Mouse (Mus musculus) embryonic facial prominence, embryonic 14.5 days (tissue): ENCODE measurements around the gene Clec4e. TPM values are rescaled to one million over a fixed set of nuclear protein-coding genes. Genes with fewer than 3 reads are reported as not detected.
"Not testable (repeated sequence)": the region's sequence is repeated elsewhere in the genome, so short reads cannot be mapped to it uniquely, and the experiment has no call there.

Experiments used
- ATAC-seq: fragments of 200-750 bp; cut with Nextera tagmentation; 2 replicates; pipeline ENCODE4 v1.8.0; 2017; ENCODE audit warnings: low read depth, moderate number of reproducible peaks, moderate TSS enrichment
- DNase-seq: peaks from one replicate; pipeline ENCODE4 v3.0.0-alpha.2; 2015; ENCODE audit warnings: low spot score
- H3K27ac ChIP-seq: fragments of 300-500 bp; sonication (generic); replicated peaks from 2 replicates; pipeline ENCODE4 v1.5.1; 2014; ENCODE audit warnings: low read depth, mild to moderate bottlenecking, low read length, moderate library complexity
- H3K27me3 ChIP-seq: fragments of 300-500 bp; sonication (generic); replicated peaks from 2 replicates; pipeline ENCODE4 v1.6.1; 2014; ENCODE audit warnings: low read length; ENCODE audit not compliant: control insufficient read depth, insufficient read depth
- H3K36me3 ChIP-seq: fragments of 300-500 bp; sonication (generic); 2 replicates; pipeline ENCODE4 v1.6.1; 2014; ENCODE audit warnings: low read length, mixed read lengths; ENCODE audit not compliant: control insufficient read depth, insufficient read depth
- H3K4me1 ChIP-seq: fragments of 300-500 bp; sonication (generic); 2 replicates; pipeline ENCODE4 v1.6.1; 2014; ENCODE audit warnings: antibody characterized with exemption, low read length; ENCODE audit not compliant: control insufficient read depth, insufficient read depth
- H3K4me2 ChIP-seq: fragments of 300-500 bp; sonication (generic); 2 replicates; pipeline ENCODE4 v1.6.1; 2014; ENCODE audit warnings: low read depth, mild to moderate bottlenecking, low read length, moderate library complexity, mixed read lengths
- H3K4me3 ChIP-seq: fragments of 300-500 bp; sonication (generic); 2 replicates; pipeline ENCODE4 v1.5.1; 2014; ENCODE audit warnings: low read depth, mild to moderate bottlenecking, low read length
- H3K9ac ChIP-seq: fragments of 300-500 bp; sonication (generic); 2 replicates; pipeline ENCODE4 v1.6.1; 2014; ENCODE audit warnings: low read depth, mild to moderate bottlenecking, low read length, moderate library complexity, mixed read lengths
- H3K9me3 ChIP-seq: fragments of 300-500 bp; sonication (generic); 2 replicates; pipeline ENCODE4 v1.6.1; 2016; ENCODE audit warnings: low read length; ENCODE audit not compliant: control insufficient read depth
- WGBS: fragments of 180-500 bp; shearing (Covaris S2); extraction: QIAGEN DNeasy Blood & Tissue Kit; methylation state at CpG from one replicate; pipeline ENCODE4 v1.1.7; 2014; 5-methylcytosine and 5-hydroxymethylcytosine counted together
- polyA plus RNA-seq: library from polyadenylated mRNA; unstranded; fragments of >200 nt; fragmentation: Nextera tagmentation; extraction: Ambion mirVana; gene quantifications from 2 replicates; pipeline ENCODE4 v1.2.1, GENCODE M21; 2014

Gene Clec4e
- polyA plus RNA-seq: 0.10 and 0.25 TPM in 2 replicates

DNA sequence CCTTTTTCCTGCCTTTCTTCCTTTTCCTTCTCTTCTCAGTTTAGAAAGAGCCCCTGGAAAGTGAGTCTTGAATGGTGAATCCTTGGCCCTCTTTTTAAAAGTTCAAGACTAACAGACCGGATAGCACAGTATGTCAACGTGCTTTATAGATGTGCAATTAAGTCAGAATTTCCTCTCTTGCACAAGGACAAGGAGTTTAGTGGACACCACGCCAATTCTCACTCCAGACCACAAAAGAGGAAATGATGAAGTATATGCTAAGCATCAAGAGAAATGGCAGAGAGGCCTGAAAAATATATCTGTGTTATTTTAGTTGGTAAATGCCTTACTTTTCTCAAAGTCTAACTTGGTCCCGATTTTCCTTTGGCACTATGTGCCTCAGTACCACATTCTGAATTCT lies at the start of gene Clec4e:
TSS of gene Clec4e (minus strand) at position 118 of the 400 bp plus-strand sequence.
- Histone ChIP-seq H3K9ac (no peak within 1 kb of the TSS), H3K27ac (no peak within 1 kb of the TSS), H3K4me3 (no peak within 1 kb of the TSS), H3K9me3 (no peaks in the 10 kb centered on the region), H3K4me1 (no peaks in the 10 kb centered on the region), H3K4me2 (no peak within 1 kb of the TSS), H3K27me3 (no peaks in the 10 kb centered on the region), H3K36me3 (no peaks in the 10 kb centered on the region)
- DNase-seq: no peak
- 83% methylated on average over 4 of the region's 4 CpGs for WGBS
- no peak for ATAC-seq

DNA sequence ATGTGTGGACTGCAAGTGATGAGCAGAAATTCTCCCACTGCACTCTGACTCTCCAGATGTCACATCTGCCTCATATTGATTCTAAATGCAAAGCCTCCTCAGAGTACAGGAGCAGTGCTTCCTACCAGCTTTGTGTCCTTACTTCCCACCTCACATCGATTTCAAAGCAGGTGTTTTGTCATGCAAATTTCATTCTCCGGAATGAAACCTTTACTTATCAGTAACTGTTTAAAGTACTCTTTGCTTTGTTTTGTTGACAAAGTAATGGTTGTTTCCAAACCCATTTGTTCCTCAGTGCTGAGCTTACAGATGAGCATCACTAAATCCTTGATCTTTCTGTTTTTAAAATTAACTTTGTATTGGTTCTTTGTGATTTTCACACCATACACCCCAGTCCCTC lies 42.8 kb upstream of the Clec4e start:
- H3K9me3 ChIP-seq: no peaks in the 10 kb centered on the region
- DNase-seq (no peak), ATAC-seq (no peak)
- no peak overlapping the region for H3K4me3 ChIP-seq
- no peaks in the 10 kb centered on the region for H3K27me3 ChIP-seq
- no peaks in the 10 kb centered on the region for H3K36me3 ChIP-seq
- no peak overlapping the region for H3K4me2 ChIP-seq
- 51% methylated on average over 2 of the region's 2 CpGs for WGBS
- H3K4me1 ChIP-seq: no peaks in the 10 kb centered on the region
- no peak overlapping the region for H3K9ac ChIP-seq
- no peak overlapping the region for H3K27ac ChIP-seq

DNA sequence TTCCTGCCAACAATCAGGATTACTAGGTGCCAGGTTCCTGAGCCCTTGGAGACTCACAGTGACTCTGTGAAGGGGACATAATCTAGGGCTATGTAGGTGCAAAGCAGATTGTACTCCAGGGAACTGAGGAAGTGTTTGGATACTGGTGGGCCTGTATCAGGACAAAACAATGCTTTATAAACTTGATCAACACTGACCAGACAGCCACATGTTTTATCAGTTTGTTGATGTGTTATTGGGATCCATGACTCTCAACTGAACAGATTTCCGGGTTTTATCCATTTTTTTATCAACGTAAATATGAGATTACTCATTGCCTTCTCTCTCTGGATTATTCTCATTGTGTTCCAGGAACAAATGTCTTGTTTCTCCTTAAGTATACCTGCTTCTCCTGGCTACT lies 18.4 kb upstream of the Clec4e start, which contains the start of gene Vmn2r19:
TSS of gene Vmn2r19 (plus strand) at position 301 of the 400 bp plus-strand sequence.
- Histone ChIP-seq H3K4me2 (no peak within 1 kb of the TSS), H3K27ac (no peak within 1 kb of the TSS), H3K9ac (no peak within 1 kb of the TSS), H3K9me3 (no peaks in the 10 kb centered on the region), H3K4me1 (no peaks in the 10 kb centered on the region), H3K27me3 (no peaks in the 10 kb centered on the region), H3K36me3 (no peaks in the 10 kb centered on the region), H3K4me3 (no peak within 1 kb of the TSS)
- WGBS: 79% methylated on average over 2 of the region's 2 CpGs
- DNase-seq: no peak
- no peak for ATAC-seq

DNA sequence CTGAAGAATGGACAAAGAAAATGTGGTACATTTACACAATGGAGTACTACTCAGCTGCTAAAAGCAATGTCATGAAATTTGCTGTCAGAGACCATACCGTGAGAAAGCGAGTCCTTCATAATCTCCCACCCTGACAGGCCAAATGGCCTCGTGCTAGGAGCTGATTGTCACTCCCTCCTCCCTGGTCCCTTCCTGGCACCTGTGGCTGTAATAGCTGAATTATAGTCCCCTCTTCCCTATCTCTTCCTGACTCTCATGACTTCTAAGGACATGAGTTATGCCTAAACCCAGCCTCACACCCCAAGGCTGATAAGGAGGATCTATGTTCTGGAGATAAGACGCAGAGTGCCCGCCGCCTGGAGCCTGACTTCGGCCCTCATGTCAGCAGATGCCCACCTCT lies 16.6 kb upstream of the Clec4e start:
- not testable (repeated sequence) for ATAC-seq, H3K4me1 ChIP-seq, H3K27me3 ChIP-seq, H3K36me3 ChIP-seq, H3K4me2 ChIP-seq, H3K27ac ChIP-seq, H3K9ac ChIP-seq, DNase-seq, H3K9me3 ChIP-seq, H3K4me3 ChIP-seq
- 81% methylated on average over 7 of the region's 7 CpGs for WGBS

DNA sequence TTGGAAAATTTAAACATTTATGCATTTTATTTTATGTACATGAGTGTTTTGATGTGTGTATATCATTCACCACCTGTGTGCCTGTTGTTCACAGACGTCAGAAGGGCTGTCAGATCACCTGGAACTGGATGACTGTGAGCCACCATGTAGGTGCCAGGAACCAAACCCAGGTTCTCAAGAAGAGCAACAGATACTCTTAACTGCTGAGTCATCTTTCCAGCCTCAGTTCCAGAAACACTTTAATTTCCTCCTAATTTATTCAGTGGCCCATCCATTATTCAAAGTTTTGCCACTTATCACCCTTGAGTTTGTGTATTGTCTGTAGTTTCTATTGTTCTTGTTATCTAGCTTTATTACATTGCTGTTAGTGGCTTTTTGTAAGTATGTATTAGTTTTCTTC lies 7.0 kb upstream of the Clec4e start:
- Histone ChIP-seq H3K4me1 (no peaks in the 10 kb centered on the region), H3K27ac (no peak overlapping the region), H3K9me3 (no peaks in the 10 kb centered on the region), H3K9ac (no peak overlapping the region), H3K4me3 (no peak overlapping the region), H3K4me2 (no peak overlapping the region), H3K36me3 (no peaks in the 10 kb centered on the region), H3K27me3 (no peaks in the 10 kb centered on the region)
- DNase-seq (no peak), ATAC-seq (no peak)
- WGBS: 63% methylated on average over 1 of the region's 1 CpGs

GRCm38 (mm10) chr6:123293509-123293908 lies 3.8 kb upstream of the Clec4e start:
- H3K27ac ChIP-seq, H3K4me1 ChIP-seq, H3K9ac ChIP-seq, H3K4me3 ChIP-seq, H3K36me3 ChIP-seq, DNase-seq, H3K27me3 ChIP-seq, ATAC-seq, H3K4me2 ChIP-seq, H3K9me3 ChIP-seq: not testable (repeated sequence)
- WGBS: 88% methylated on average over 11 of the region's 11 CpGs

DNA sequence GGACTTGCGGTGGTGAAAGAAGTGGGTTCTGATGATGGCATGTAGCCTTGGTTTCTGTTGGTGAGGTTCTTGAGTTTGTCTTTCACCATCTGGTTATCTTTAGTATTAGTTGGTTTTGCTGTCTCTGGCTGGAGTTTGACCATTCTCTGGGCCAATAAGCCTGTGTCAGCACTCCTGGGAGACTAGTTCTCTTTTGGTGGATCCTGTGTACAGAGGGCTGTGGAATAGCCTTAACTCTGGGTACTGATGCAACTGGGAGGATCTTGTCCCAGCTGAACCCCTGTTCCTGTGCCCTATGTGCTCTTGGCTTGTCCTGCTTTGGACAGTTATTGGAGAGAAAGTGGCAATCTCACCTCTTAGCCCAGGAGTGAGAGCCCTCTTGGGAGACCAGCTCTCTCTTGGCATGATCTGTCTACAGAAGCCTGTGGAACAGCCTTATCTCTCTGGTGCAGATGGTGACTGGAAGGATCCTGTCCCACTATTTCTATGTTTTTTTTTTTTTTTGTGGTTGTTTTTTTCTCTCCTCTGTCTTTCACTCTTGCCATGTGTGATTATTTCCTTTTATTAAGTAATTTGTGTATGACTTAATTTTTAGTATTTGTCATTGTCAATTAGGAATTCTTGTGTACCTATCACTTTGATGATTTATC lies 3.2 kb upstream of the Clec4e start:
- DNase-seq: no peak
- no peaks in the 10 kb centered on the region for H3K36me3 ChIP-seq
- no peaks in the 10 kb centered on the region for H3K9me3 ChIP-seq
- H3K27ac ChIP-seq: no peak overlapping the region
- no peaks in the 10 kb centered on the region for H3K4me1 ChIP-seq
- no peak overlapping the region for H3K9ac ChIP-seq
- H3K4me2 ChIP-seq: no peak overlapping the region
- H3K4me3 ChIP-seq: no peak overlapping the region
- 90% methylated on average over 1 of the region's 1 CpGs for WGBS
- no peaks in the 10 kb centered on the region for H3K27me3 ChIP-seq
- ATAC-seq: no peak

DNA sequence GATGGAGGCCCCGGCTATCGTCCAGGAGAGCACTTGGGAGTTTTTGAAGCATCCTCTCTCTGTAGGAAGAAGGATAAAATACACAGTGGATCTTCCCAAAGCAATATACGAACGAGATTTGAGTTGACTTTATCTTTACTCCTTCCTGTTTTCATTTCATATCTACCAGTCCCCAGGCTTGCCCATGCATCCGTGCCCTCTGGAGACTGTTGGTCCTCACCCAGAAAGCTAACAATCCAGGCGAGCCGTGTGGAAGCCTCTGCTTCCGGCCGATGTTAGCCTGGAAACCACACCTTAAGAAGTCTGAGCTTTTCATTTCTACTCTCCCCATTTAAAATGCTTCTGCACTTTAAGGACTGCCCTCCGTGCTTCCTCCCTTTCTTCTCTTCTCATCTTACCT lies 739 bp downstream of the Clec4e start:
- no peaks in the 10 kb centered on the region for H3K36me3 ChIP-seq
- H3K9ac ChIP-seq: no peak overlapping the region
- WGBS: 77% methylated on average over 10 of the region's 10 CpGs
- DNase-seq: no peak
- H3K27ac ChIP-seq: no peak overlapping the region
- H3K4me3 ChIP-seq: no peak overlapping the region
- no peaks in the 10 kb centered on the region for H3K9me3 ChIP-seq
- no peaks in the 10 kb centered on the region for H3K4me1 ChIP-seq
- no peaks in the 10 kb centered on the region for H3K27me3 ChIP-seq
- ATAC-seq: no peak
- H3K4me2 ChIP-seq: no peak overlapping the region

- no peak for ATAC-seq
- Histone ChIP-seq H3K9me3 (no peaks in the 10 kb centered on the region), H3K27me3 (no peaks in the 10 kb centered on the region), H3K4me2 (no peak overlapping the region), H3K4me3 (no peak overlapping the region), H3K27ac (no peak overlapping the region), H3K4me1 (no peaks in the 10 kb centered on the region), H3K36me3 (no peaks in the 10 kb centered on the region), H3K9ac (no peak overlapping the region)
- WGBS: 85% methylated on average over 2 of the region's 2 CpGs
- DNase-seq: no peak
Measured at GRCm38 (mm10) chr6:123286311-123286710, 3.4 kb downstream of the Clec4e start.
